ENCODE assay signal across 8 mouse cellular contexts in the genomic region with DNA sequence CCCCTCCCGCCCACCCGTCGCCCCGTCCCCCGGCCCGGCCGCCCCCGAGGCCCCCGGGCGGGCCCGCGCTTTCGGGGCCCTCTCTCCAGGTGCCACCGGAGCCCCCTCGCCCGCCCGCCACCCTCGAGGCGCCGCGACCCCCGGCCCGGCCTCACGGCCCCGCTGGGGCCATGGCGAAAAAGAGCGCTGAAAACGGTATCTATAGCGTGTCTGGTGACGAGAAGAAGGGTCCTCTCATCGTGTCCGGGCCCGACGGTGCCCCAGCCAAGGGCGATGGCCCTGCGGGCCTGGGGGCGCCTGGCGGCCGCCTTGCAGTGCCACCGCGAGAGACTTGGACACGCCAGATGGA. TPM values are rescaled to one million over a fixed set of nuclear protein-coding genes. Genes with fewer than 3 reads are reported as not detected.
DNase-seq lines count a peak whose midpoint lies in the region; ATAC-seq and TF ChIP-seq lines count a peak whose summit lies in the region.

No protein-coding gene starts in this region.

- no peak for TF ChIP-seq CTCF in G1E (IDR thresholded peaks at IDR 0.05; ENCODE audit: low read depth, low read length)
- no peak for TF ChIP-seq CTCF in liver, postnatal 0 days (IDR thresholded peaks at IDR 0.05; ENCODE audit: low read depth)

- intact Hi-C loops in heart, postnatal 10 days (cut with DNase I) = loop anchor here (1.0 to 5.0 kb wide), 4 partner anchors 18 to 621 kb away; partner anchors contain the start of gene L1cam

- peaks cover 28% of the 10 kb centered on the region for H3K36me3 ChIP-seq in heart, embryonic 12.5 days
- H3K36me3 ChIP-seq in G1E (replicated peaks) = peaks cover 9% of the 10 kb centered on the region
- 0 out of 2 replicates have a peak, but pooled peaks cover 2% of the 10 kb centered on the region for H3K36me3 ChIP-seq in heart, embryonic 16.5 days (ENCODE audit: control insufficient read depth, insufficient read depth)
- H3K36me3 ChIP-seq in liver, postnatal 0 days (replicated peaks; ENCODE audit: insufficient read depth, low read length) = no peaks in the 10 kb centered on the region

- H3K4me3 ChIP-seq in heart, embryonic 12.5 days = peak overlapping the region; percentile 80
- peak overlapping the region; percentile 69; the same call in 1 of the 2 replicates for H3K4me3 ChIP-seq in G1E (ENCODE audit: low read depth, low read length)
- H3K4me3 ChIP-seq in heart, embryonic 16.5 days (ENCODE audit: low read length) = peak overlapping the region; percentile 72
- H3K4me3 ChIP-seq in liver, postnatal 0 days (ENCODE audit: low read depth, low read length) = peak overlapping the region; percentile 55

- H3K27ac ChIP-seq in heart, embryonic 12.5 days (ENCODE audit: poor library complexity, severe bottlenecking) = peak overlapping the region; percentile 85
- H3K27ac ChIP-seq in heart, embryonic 16.5 days (ENCODE audit: low read length) = peak overlapping the region; percentile 81
- no peak overlapping the region for H3K27ac ChIP-seq in liver, postnatal 0 days (ENCODE audit: low read depth)

- H3K27me3 ChIP-seq in heart, embryonic 12.5 days (replicated peaks) = peaks cover 22% of the 10 kb centered on the region
- peaks cover 13% of the 10 kb centered on the region; the same call in 1 of the 2 replicates for H3K27me3 ChIP-seq in G1E (ENCODE audit: insufficient read depth, low read length)
- H3K27me3 ChIP-seq in heart, embryonic 16.5 days (ENCODE audit: control insufficient read depth, insufficient read depth, low read length) = no peaks in the 10 kb centered on the region; the same call in 1 of the 2 replicates
- peaks cover 8% of the 10 kb centered on the region for H3K27me3 ChIP-seq in liver, postnatal 0 days (ENCODE audit: insufficient read depth, low read length)

- H3K9me3 ChIP-seq in heart, embryonic 12.5 days (replicated peaks) = no peaks in the 10 kb centered on the region
- H3K9me3 ChIP-seq in G1E (replicated peaks) = no peaks in the 10 kb centered on the region
- H3K9me3 ChIP-seq in heart, embryonic 16.5 days (replicated peaks; ENCODE audit: control insufficient read depth, low read length) = no peaks in the 10 kb centered on the region
- no peaks in the 10 kb centered on the region for H3K9me3 ChIP-seq in liver, postnatal 0 days (ENCODE audit: low read length)

- no peak for TF ChIP-seq EP300 in liver, postnatal 0 days (IDR thresholded peaks at IDR 0.05; ENCODE audit: low read depth)

- H3K9ac ChIP-seq in heart, embryonic 12.5 days = peak overlapping the region; percentile 92
- H3K9ac ChIP-seq in heart, embryonic 16.5 days (ENCODE audit: low read length) = peak overlapping the region; percentile 87
- H3K9ac ChIP-seq in liver, postnatal 0 days (replicated peaks) = peak overlapping the region; percentile 41; the same call in 1 of the 2 replicates

- WGBS in heart, embryonic 12.5 days = 11% methylated on average over 40 of the region's 42 CpGs
- WGBS in heart, embryonic 16.5 days = 20% methylated on average over 32 of the region's 42 CpGs
- 35% methylated on average over 14 of the region's 42 CpGs for WGBS in liver, postnatal 0 days (ENCODE audit: insufficient replicate concordance)

- peak overlapping the region; percentile 77 for H3K4me2 ChIP-seq in heart, embryonic 12.5 days
- H3K4me2 ChIP-seq in heart, embryonic 16.5 days (ENCODE audit: low read depth, low read length) = peak overlapping the region; percentile 66
- H3K4me2 ChIP-seq in liver, postnatal 0 days (ENCODE audit: low read depth, low read length) = peak overlapping the region; percentile 76

- ATAC-seq in heart, embryonic 12.5 days (ENCODE audit: insufficient number of reproducible peaks, low FRiP score) = no peak
- ATAC-seq in G1E (ENCODE audit: extremely low read depth, insufficient number of reproducible peaks, low FRiP score, poor library complexity, severe bottlenecking) = no peak
- 0 out of 2 replicates have a peak, but pooled peaks have one; percentile 2 for ATAC-seq in heart, embryonic 16.5 days (replicated peaks; ENCODE audit: extremely low read depth, insufficient read depth, low FRiP score)
- no peak for ATAC-seq in liver, postnatal 0 days

- H3K4me1 ChIP-seq in heart, embryonic 12.5 days (replicated peaks) = peaks cover 14% of the 10 kb centered on the region
- H3K4me1 ChIP-seq in G1E (ENCODE audit: insufficient read depth, low read depth, low read length) = peaks cover 16% of the 10 kb centered on the region
- H3K4me1 ChIP-seq in heart, embryonic 16.5 days (ENCODE audit: control insufficient read depth, insufficient read depth, low read length) = peaks cover 9% of the 10 kb centered on the region; the same call in 1 of the 2 replicates
- no peaks in the 10 kb centered on the region for H3K4me1 ChIP-seq in liver, postnatal 0 days (ENCODE audit: insufficient read depth)

- DNase-seq in heart, postnatal 10 days = no peak
- peak; percentile 18 for DNase-seq in G1E (ENCODE audit: low spot score)
- DNase-seq in liver, postnatal 0 days = no peak
- no peak for DNase-seq in urinary bladder, postnatal 10 days (ENCODE audit: low spot score)
- no peak for DNase-seq in urinary bladder, postnatal 25 days (ENCODE audit: low spot score)
- DNase-seq in retina, embryonic 14.5 days (ENCODE audit: low spot score) = no peak

RNA-seq across cellular contexts. Expression of gene Slc6a8, which starts 0.6 kb away (rescaled TPM):
- 8.8 and 9.8 TPM in 2 replicates for polyA plus RNA-seq in heart, embryonic 12.5 days (2016; fragmentation: Nextera tagmentation; extraction: Ambion mirVana)
- 100 to 1,000 TPM; 112 to 126 TPM for total RNA-seq in heart, postnatal 10 days (2021)
- total RNA-seq in G1E (2014; fragmentation: Nextera tagmentation) = 4.1 and 6.1 TPM in 2 replicates
- 9.9 and 12.7 TPM in 2 replicates for total RNA-seq in G1E (2017)
- polyA plus RNA-seq in G1E (2012) = 1.6 and 2.1 TPM in 2 replicates
- 9.2 and 9.9 TPM in 2 replicates for polyA plus RNA-seq in heart, embryonic 16.5 days (2015; fragmentation: Nextera tagmentation; extraction: Ambion mirVana)
- polyA plus RNA-seq in liver, postnatal 0 days (2015; fragmentation: Nextera tagmentation; extraction: Ambion mirVana) = 0.72 and 0.81 TPM in 2 replicates

RNA-seq across cellular contexts. Expression of gene Pnck, which starts 13.7 kb away (rescaled TPM):
- polyA plus RNA-seq in heart, embryonic 12.5 days (2016; fragmentation: Nextera tagmentation; extraction: Ambion mirVana) = 10.7 and 11.0 TPM in 2 replicates
- 1 to 10 TPM; 8.0 to 8.4 TPM for total RNA-seq in heart, postnatal 10 days (2021)
- total RNA-seq in G1E (2014; fragmentation: Nextera tagmentation) (not detected in 2 replicates), G1E (2017) (not detected in 2 replicates)
- not detected in 2 replicates for polyA plus RNA-seq in G1E (2012)
- 9.1 and 11.1 TPM in 2 replicates for polyA plus RNA-seq in heart, embryonic 16.5 days (2015; fragmentation: Nextera tagmentation; extraction: Ambion mirVana)
- 0.61 and 0.66 TPM in 2 replicates for polyA plus RNA-seq in liver, postnatal 0 days (2015; fragmentation: Nextera tagmentation; extraction: Ambion mirVana)

RNA-seq across cellular contexts. Expression of gene Dusp9, which starts 34.4 kb away (rescaled TPM):
- polyA plus RNA-seq in heart, embryonic 12.5 days (2016; fragmentation: Nextera tagmentation; extraction: Ambion mirVana) = 9.8 and 10.3 TPM in 2 replicates
- under 1 TPM in 1 of 2 experiments, not detected in 1; 0.14 TPM for total RNA-seq in heart, postnatal 10 days (2021)
- total RNA-seq in G1E (2014; fragmentation: Nextera tagmentation) = not detected in 2 replicates
- total RNA-seq in G1E (2017) = 0.16 and 0.23 TPM in 2 replicates
- 0.23 and 0.24 TPM in 2 replicates for polyA plus RNA-seq in G1E (2012)
- 1.1 and 1.7 TPM in 2 replicates for polyA plus RNA-seq in heart, embryonic 16.5 days (2015; fragmentation: Nextera tagmentation; extraction: Ambion mirVana)
- 3.9 and 4.2 TPM in 2 replicates for polyA plus RNA-seq in liver, postnatal 0 days (2015; fragmentation: Nextera tagmentation; extraction: Ambion mirVana)

RNA-seq across cellular contexts. Expression of gene Bcap31, which starts 42.4 kb away (rescaled TPM):
- 154 and 176 TPM in 2 replicates for polyA plus RNA-seq in heart, embryonic 12.5 days (2016; fragmentation: Nextera tagmentation; extraction: Ambion mirVana)
- total RNA-seq in heart, postnatal 10 days (2021) = 100 to 1,000 TPM in 1 of 2 experiments, 10 to 100 TPM in 1; 99.5 to 104 TPM
- total RNA-seq in G1E (2014; fragmentation: Nextera tagmentation) (83.2 and 98.4 TPM in 2 replicates), G1E (2017) (215 and 222 TPM in 2 replicates)
- 13.5 and 16.0 TPM in 2 replicates for polyA plus RNA-seq in G1E (2012)
- polyA plus RNA-seq in heart, embryonic 16.5 days (2015; fragmentation: Nextera tagmentation; extraction: Ambion mirVana) = 187 and 188 TPM in 2 replicates
- polyA plus RNA-seq in liver, postnatal 0 days (2015; fragmentation: Nextera tagmentation; extraction: Ambion mirVana) = 143 and 144 TPM in 2 replicates

RNA-seq across cellular contexts. Expression of gene Abcd1, which starts 42.8 kb away (rescaled TPM):
- polyA plus RNA-seq in heart, embryonic 12.5 days (2016; fragmentation: Nextera tagmentation; extraction: Ambion mirVana) = 12.2 and 12.6 TPM in 2 replicates
- total RNA-seq in heart, postnatal 10 days (2021) = 10 to 100 TPM; 23.9 to 28.4 TPM
- 15.8 and 17.1 TPM in 2 replicates for total RNA-seq in G1E (2014; fragmentation: Nextera tagmentation)
- total RNA-seq in G1E (2017) = 6.3 and 7.0 TPM in 2 replicates
- polyA plus RNA-seq in G1E (2012) = 17.6 and 19.4 TPM in 2 replicates
- polyA plus RNA-seq in heart, embryonic 16.5 days (2015; fragmentation: Nextera tagmentation; extraction: Ambion mirVana) = 18.0 and 19.4 TPM in 2 replicates
- 7.0 and 7.5 TPM in 2 replicates for polyA plus RNA-seq in liver, postnatal 0 days (2015; fragmentation: Nextera tagmentation; extraction: Ambion mirVana)

Comparison
In these comparisons a context has a peak if more than half of its experiments do, and no peak if none do; other contexts are left out.
1. H3K9ac ChIP-seq: peak in every context shown above with its lines; median percentile 92 in heart, embryonic 12.5 days; 87 in heart, embryonic 16.5 days; 41 in liver, postnatal 0 days.